Mouse (Mus musculus) right cerebral cortex, adult 2 months (tissue): ENCODE data around the gene Bicdl1.
"Not testable (repeated sequence)": the region's sequence is repeated elsewhere in the genome, so short reads cannot be mapped to it uniquely, and the experiment has no call there.

Experiments
- DNase-seq, 2 experiments: peaks; one replicate each; pipeline ENCODE4 v3.0.0; 2021 to 2022; ENCODE audit warnings: low spot score in 2 of 2

Bicdl1 gene

GRCm38 (mm10) chr5:115731001-115731731 lies at the start of gene Bicdl1:
Bicdl1 (minus strand) TSS chr5:115731621.
- peak; percentile 42 to 54 for DNase-seq

GRCm38 (mm10) chr5:115776911-115777310 lies 45.5 kb upstream of the Bicdl1 start:
- DNase-seq = no peak

GRCm38 (mm10) chr5:115775350-115775749 lies 43.9 kb upstream of the Bicdl1 start:
- no peak for DNase-seq

GRCm38 (mm10) chr5:115770048-115770447 lies 38.6 kb upstream of the Bicdl1 start:
- no peak for DNase-seq

GRCm38 (mm10) chr5:115769116-115769515 lies 37.7 kb upstream of the Bicdl1 start:
- DNase-seq = no peak

GRCm38 (mm10) chr5:115766821-115767220 lies 35.4 kb upstream of the Bicdl1 start:
- DNase-seq = no peak

GRCm38 (mm10) chr5:115763981-115764380 lies 32.6 kb upstream of the Bicdl1 start:
- no peak for DNase-seq

- DNase-seq = no peak
Observed at GRCm38 (mm10) chr5:115760903-115761302, 29.5 kb upstream of the Bicdl1 start.

- DNase-seq = no peak
Observed at GRCm38 (mm10) chr5:115758431-115759180, 27.2 kb upstream of the Bicdl1 start.

GRCm38 (mm10) chr5:115757516-115757915 lies 26.1 kb upstream of the Bicdl1 start:
- no peak for DNase-seq

- DNase-seq = no peak
Observed at GRCm38 (mm10) chr5:115755501-115755900, 24.1 kb upstream of the Bicdl1 start.

- no peak for DNase-seq
Observed at GRCm38 (mm10) chr5:115754831-115755230, 23.4 kb upstream of the Bicdl1 start.

- DNase-seq = no peak
Observed at GRCm38 (mm10) chr5:115752883-115753282, 21.5 kb upstream of the Bicdl1 start.

GRCm38 (mm10) chr5:115751916-115752315 lies 20.5 kb upstream of the Bicdl1 start:
- not testable (repeated sequence) for DNase-seq

- DNase-seq = no peak
Observed at GRCm38 (mm10) chr5:115748316-115748715, 16.9 kb upstream of the Bicdl1 start.

GRCm38 (mm10) chr5:115745319-115745718 lies 13.9 kb upstream of the Bicdl1 start:
- peak in 1 of 2 experiments; percentile 6 for DNase-seq

GRCm38 (mm10) chr5:115738032-115738431 lies 6.6 kb upstream of the Bicdl1 start:
- DNase-seq = no peak

GRCm38 (mm10) chr5:115734570-115734969 lies 3.1 kb upstream of the Bicdl1 start:
- no peak for DNase-seq

GRCm38 (mm10) chr5:115732849-115733216 lies 1.4 kb upstream of the Bicdl1 start:
- no peak for DNase-seq

GRCm38 (mm10) chr5:115732176-115732848 lies 891 bp upstream of the Bicdl1 start:
- DNase-seq = peak; percentile 96 to 97

- DNase-seq = peak in 1 of 2 experiments; percentile 11
Observed at GRCm38 (mm10) chr5:115731732-115732175, 333 bp upstream of the Bicdl1 start.

- peak in 1 of 2 experiments; percentile 10 for DNase-seq
Observed at GRCm38 (mm10) chr5:115730314-115730713, 1.1 kb downstream of the Bicdl1 start.
